Mouse (Mus musculus) G1E (cell line): ENCODE measurements at regions not wholly inside any gene's neighbourhood (a gene's known extent, or its start where the extent isn't known, plus 50 kb on each side); places are given as distances from the start of the nearest gene placed in this dataset.

ENCODE experiments used
- GATA1 ChIP-seq: IDR thresholded peaks from 2 replicates; pipeline ENCODE4 v1.6.1; 2012; ENCODE audit warnings: borderline replicate concordance, low read length, inconsistent platforms, mixed read lengths
- TAL1 ChIP-seq: conservative IDR thresholded peaks from 2 replicates; pipeline ENCODE4 v1.6.1; 2012; ENCODE audit warnings: low read depth, low read length, inconsistent platforms, mixed read lengths

- TF ChIP-seq GATA1 (no peak), TAL1 (no peak)
Measured at GRCm38 (mm10) chr3:40130858-40131584, 400.1 kb upstream of the Intu start.
